Mouse (Mus musculus) lung, postnatal 0 days (tissue): Measurements from ENCODE around the gene Ndc1.

Experiments used
- CTCF ChIP-seq: IDR thresholded peaks from 2 replicates; pipeline ENCODE4 v1.5.1; 2016; ENCODE audit warnings: antibody characterized with exemption, mild to moderate bottlenecking
- EP300 ChIP-seq: IDR thresholded peaks from 2 replicates; pipeline ENCODE4 v1.6.1; 2016; ENCODE audit warnings: antibody characterized with exemption, mild to moderate bottlenecking, control low read depth

DNA sequence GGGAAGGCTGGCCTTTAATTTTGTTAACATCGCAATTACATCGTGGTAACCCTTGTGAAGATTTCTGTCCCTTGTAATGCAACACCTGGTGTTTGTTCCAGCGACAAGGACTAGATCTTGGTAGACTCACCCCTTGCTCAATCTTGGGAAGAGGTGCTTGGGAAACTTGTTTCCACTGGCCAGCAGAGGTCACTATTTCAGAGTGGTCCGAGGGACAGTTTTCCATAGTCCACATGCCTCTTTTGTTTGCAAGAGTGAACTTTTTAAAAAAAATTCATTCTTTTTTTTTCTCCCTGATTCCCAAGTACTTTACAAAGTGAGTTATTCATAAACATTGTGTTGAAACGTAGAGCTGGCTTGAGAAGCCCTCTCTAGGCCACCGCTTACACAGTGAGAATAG lies 54.6 kb downstream of the Ndc1 start:
- TF ChIP-seq CTCF (peak; percentile 79), EP300 (no peak)
